Mouse (Mus musculus) Muller cell, postnatal 12 days (primary cell): ENCODE results near the gene Car1.
A peak's percentile ranks its signal among the peaks of the same experiment; 100 is the strongest.
"Not testable (repeated sequence)": the region's sequence is repeated elsewhere in the genome, so short reads cannot be mapped to it uniquely, and the experiment has no call there.

Experiments
- DNase-seq: peaks from one replicate; pipeline ENCODE4 v3.0.0-alpha.2; 2015; ENCODE audit errors: inconsistent ontology term

The Car1 gene

DNA sequence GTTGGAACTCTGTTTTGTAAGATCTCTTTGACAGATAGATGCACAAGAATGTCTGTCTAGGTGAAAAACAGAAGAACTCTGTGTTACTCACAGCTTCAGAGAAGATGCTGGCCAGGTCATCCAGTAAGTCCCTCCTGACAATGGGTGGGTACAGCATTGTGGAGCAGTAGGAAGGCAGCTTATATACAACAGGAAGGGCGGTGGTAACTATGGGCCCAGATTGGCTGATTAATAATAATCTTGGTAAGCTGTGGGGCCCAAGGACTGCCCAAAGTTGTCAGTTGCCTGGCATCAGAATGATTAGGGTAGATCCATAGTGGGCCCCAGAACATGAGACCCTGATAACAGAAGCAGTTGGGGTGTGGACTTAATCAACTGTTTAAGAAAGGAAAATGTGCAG is at the start of gene Car1:
Car1 (minus strand) TSS at position 158 of the 400 bp plus-strand sequence.
- DNase-seq = no peak

DNA sequence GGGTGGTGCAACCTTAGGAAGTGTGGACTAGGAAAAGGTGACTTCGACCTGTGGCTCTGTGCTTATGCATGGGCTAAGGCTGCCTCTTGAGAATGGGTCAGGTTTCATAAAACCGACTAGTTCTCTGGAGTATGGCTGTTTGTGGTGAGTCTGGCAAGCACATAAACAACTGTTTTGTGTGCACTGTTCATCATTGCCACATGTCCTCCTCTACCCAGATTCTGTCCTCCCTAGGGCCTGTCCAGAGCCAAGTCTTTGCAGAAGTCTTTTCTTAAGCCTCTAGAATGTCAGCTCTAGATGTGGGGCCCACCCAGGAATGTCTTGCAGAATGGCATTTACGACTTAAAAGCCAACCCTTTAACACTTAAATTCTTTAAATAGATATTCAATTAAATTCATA is 49.7 kb upstream of the Car1 start:
- no peak for DNase-seq

DNA sequence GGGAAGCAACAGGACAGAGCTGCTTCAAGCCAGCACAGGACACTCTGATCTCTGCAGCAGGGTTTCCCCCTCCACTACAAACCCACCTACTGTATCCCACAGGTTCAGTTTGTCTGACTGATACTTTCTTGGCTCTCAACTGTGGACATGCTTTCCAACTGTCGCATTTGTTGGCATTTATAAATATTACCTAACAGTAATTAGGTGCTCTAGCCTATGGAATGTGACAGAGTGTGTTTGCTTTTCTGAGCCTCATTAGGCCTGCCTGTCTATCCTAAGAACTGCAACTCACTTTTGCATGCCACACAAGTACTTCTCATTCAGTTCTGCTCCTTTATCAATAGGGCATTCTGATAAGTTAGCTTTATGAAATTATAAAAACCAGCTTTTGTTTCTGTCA is 46.3 kb upstream of the Car1 start:
- DNase-seq = peak; percentile 55

DNA sequence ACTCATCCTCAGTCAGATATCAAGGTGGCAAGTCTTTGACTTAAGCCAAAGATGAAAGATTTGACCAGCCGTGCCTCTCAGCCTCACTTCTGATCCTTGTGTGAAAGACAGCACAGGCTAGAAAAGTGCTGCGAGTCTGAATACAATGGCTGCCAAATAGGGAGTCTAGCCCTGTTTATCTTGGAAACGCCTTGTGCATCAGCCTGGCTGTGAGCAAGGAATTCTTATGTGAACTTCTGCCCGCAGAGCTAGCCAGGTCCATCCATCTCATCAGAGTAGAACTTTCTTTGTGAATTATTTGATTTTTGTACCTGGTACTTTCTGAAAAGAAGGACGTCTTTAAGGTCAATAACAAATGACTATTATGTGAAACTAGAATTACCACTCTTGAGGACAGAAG is 45.8 kb upstream of the Car1 start:
- no peak for DNase-seq

DNA sequence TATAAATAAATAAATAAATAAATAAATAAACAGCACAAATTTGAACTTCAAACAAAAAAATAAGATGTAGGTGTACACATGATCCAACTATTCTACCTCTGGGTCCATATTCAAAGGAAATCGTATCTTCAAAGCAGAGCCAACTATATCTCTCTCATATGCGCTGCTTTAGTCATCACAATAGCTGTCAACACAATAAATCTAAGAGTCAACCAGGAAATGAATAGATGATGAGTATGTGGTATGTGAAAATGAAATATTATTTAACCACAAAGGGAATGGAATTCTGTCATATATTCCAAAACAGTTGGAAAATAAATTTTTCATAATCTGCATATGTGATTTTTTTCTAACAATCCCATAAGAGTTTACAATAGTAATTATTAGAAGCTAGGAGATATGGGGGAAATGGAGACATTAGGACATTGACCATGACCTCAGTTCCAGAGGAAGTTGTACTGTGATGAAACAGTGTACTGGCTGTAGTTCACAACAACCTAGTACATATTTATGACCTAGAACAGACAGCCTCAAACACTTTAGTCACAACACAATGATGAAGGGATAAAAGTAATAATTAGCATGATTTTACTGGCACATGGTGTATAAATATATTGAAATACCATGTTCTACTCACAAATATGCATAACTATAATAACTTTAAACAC is 40.6 kb upstream of the Car1 start:
- no peak for DNase-seq

DNA sequence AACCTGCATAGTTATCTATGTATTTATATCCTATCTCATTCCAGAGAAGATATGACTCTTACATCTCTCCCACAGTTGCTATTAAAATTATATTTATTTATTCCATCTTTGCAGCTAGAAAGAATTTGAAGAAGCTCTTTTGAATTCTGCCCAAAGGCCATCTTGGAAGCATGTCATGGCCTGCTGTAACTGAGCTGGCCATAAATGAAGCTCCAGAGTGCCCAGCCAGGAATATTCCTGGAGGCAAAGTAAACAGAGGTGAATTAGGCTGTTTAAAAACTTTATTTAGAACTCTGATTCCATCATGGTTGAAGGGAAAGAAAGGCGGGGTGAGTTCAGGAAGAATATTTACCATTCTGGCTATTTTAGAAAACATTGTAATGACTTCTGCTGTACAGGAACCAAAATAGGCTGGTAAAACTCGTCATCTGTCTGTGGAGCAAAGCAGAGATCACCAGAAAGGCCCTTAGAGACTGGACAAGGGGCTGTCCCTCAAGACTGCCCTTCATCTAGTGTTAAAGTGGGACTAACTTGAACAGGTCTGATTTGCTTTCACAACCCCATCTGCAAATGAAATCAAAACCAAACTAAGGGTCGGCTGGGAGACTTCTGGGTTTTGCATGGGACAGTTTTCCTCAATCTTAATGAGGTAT is 31.4 kb upstream of the Car1 start:
- DNase-seq = no peak

DNA sequence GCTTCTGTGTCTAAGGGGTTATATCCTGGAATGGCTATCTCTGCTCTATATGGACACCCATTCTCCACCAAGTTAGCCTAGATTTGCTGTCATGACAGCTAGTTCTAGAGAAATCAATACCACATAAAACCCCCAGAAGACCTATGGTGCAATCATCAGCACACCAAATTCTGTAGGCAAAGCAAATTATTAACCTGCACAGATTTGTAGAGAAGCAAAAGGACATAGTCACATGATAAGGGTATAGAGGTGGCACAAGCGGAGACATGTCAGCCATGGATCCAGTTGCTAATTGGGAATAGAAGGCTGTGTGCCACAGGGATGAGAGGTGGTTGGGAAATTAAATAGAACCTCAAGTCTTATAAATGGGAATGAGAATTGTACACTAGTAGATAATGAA is 30.8 kb upstream of the Car1 start:
- no peak for DNase-seq

DNA sequence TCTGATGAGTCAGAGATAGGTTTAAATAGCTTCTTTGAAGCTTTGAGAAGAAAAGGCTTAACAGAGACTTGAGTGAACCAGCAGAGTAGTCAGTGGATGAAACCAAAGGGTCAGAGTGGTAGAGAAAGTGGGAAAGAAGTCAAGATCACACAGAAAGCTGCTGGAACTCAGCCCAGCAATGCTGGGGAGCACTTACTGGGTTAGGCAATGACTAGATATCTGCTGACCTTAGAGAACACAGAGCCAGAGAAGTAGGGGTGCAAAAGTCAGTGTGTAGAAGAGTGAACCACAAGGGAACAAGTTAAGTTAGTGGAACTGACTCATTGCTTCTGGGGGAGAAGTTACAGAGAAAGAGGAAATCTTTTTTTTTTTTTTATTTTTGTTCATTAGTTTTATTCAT is 24.6 kb upstream of the Car1 start:
- DNase-seq = no peak

DNA sequence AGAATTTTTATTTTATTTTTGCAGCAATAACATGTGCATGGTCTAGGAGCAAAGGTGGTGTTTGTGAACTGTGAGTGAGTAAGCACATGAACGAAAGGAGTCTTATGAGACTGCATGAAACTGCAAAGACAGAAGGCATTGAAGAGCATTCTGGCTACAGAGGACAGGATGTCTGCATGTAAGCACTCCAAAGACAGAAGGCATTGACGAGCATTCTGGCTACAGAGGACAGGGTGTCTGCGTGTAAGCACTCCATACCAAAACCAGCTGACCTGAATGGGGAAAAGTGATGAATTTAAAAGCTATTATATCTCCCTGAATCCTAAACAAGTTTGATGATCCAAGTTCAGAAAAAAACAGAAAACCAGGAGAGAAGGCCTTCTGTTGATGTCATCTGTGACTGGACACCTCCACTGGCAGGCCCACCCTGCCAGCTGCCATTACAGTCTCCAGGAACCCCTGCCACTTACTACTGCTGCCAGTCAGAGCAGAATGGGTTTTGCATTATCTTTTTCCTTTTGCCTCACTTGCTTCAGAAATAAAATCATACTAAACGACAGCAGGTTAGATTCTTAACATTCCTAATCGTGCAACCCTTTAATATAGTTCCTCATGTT is 23.2 kb upstream of the Car1 start:
- DNase-seq = peak; percentile 68

DNA sequence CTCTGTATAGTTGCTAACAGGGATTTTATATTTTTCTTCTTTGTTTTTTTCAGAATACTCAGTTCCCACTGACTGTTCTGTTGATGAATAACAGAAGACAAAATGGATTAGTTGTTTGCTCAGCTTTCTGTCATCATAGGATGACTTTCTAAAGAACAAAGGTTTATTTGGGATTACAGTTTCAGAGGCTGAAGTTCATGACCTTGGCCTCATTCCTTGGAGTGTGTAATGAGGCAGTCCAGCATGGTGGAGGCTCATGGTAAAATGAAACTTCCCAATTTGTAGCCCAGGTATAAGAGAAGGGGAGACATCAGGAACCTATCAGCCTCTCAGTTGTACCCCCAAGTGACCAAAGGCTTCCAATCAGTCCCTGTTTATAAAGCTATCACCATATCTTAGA is 20.7 kb upstream of the Car1 start:
- DNase-seq = no peak

DNA sequence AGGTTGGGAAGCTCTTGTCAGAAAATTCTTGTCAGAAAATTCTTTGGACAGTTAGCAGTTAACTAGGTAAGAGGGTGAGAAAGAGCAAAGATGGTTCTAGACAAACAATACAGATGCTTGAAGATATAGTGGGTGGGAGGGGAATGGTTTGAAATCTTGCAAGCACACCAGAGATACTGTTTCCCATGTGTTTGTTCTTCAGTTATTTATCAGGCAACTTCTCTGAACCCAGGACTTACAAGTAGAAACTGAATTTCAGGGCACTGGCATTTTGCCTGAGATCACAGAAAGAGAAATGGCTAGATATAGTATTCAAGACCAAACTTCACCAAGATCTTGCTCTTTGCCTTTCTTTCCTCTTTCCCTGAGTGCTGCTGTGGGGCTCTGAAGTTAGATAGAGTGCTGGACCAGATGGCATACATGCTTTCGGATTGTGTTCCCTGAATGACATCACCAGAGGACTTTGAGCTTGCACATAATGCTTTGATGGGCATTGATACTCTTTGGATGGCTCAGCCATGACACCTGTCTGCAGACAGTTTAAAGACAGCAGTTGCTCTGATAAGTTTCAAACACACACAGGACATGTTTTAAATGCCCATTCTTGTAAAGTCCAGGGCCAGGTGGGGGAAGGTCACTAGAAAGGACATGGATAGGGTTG is 11.8 kb upstream of the Car1 start:
- DNase-seq = no peak

DNA sequence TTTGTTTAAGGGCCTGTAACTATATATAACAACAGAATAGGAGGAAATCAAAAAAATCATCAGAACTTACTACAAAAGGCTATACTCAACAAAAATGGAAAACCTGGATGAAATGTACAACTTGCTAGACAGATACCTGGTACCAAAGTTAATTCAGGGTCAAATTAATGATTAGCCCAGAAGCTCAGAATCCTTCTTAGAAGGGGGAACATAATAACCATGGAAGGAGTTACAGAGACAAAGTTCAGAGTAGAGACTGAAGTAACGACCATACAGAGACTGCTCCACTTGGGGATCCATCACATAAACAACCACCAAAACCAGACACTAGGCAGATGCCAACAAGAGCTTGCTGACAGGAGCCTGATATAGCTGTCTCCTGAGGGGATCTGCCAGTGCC is 7.2 kb upstream of the Car1 start:
- not testable (repeated sequence) for DNase-seq

DNA sequence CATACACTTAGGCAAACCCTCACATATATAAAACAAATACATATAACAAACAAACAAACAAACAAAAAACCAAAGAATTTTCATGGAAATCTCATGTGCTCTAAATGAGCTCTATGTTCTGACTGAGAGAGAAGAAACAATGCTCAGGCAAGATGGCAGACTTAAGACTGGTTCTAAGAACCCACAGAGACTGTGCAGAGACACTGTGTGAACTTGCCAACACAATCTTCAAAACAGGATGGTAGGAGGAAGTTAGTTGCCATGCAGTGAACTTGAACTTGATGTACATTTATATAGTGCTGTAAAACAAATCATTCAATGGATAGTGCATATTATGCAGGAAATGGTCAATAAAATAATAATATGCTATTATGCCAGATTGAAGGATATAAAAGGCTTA is 1.5 kb downstream of the Car1 start:
- DNase-seq = no peak

DNA sequence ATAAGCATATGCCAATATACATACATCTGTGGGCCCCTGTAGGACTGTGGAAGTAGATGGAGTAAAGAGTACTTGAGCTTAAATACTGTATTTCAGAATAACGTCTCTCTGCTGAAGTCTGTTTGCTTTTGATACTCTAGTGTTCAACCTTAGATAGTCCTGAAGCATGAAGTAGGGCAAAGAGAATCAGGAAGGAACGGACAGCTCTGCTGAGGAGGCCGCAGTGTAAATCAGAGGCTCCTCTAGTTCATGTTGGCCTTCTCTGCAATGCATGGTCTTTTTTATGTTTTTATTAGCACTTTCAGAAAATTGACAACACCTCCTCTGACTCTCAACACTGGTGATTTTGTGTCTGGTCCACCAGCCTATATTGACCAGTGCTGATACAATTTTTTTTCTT is 2.2 kb downstream of the Car1 start:
- DNase-seq = no peak

DNA sequence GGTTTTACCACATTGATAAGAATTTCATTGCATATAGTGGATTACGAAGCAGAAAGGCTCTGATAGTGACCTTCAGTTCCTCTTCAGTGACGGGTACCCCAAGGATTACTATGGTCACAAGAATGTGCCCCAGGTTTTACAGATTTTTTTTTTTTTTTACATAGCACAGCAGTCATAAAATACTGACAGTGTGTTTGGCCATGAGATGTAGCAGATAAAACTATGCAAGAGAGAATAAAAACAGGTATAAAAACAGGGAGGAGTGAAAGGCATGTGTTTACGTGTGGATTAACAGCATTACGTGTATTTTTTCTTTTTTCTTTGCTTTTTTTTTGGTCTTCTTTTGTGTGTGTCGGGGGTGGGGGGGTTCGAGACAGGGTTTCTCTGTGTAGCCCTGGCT is 3.3 kb downstream of the Car1 start:
- DNase-seq = no peak

DNA sequence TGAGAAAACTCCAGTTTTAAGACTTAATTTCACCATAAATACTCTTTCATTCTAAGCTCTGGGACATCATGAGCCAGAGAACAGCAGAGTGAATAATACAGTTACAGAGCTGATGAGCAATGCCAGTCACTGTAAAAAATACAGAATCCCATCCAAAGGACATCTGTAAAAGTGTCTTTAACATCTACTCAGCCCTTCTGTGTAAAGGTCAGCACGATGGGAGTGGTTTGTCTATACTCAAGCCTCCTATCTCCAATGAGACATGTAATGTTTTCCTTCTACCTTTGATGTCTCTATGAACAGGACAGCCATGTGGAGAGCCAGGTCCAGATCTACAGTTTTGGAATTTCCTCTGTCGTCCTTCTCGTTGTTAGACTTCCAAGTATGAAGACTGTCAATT is 11.1 kb downstream of the Car1 start:
- DNase-seq = no peak

DNA sequence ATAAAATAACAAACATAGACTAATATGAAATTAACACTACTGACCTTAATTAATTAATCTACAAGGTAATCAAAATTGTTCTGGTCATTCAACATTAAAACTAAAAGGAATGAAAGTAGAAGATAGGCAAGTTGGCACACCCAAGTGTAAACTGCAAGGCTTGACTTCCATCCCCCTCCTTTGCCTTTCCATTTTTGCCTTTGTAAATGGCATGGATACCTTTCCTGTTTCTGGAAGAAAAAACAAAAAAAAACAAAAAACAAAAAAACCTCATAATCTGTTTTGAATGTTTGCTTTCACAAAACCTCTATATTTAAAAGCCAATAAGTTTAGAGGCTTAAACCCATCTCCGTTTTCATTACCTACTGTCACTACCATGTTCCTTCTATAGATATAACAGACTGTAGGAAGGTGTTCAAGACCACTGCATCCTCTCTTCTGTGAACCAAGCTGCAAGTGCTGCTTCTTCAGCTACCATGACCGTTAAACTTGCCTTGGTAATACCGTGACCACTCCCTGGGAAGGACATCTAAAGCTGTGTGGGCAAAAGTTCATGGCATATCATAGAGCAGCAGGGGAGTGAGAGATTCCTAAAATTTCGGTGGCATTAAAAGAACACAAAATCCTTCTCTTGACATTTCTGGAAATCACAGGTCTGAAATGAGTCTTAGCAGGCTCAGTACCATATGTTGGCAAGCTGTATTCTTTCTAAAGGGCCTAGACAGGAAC is 12.7 kb downstream of the Car1 start:
- no peak for DNase-seq

DNA sequence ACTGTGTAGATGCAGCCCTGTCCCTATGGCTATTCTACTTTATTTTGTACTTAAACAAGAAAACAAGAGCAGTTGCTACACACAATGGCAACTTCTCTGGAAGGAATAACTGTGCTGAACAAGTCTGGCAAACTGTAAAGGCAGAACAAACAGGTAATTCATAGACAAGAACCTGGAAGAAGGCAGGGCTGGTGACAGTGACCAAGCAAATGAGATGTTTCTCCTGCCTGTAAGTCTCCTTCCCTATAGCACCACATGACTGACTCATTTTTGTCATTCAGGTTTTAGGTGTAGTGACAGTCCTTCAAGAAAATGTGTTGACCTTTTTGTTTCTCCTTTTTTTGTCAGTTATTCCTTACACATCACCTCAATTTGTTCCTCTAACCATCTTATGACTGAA is 16.1 kb downstream of the Car1 start:
- no peak for DNase-seq

DNA sequence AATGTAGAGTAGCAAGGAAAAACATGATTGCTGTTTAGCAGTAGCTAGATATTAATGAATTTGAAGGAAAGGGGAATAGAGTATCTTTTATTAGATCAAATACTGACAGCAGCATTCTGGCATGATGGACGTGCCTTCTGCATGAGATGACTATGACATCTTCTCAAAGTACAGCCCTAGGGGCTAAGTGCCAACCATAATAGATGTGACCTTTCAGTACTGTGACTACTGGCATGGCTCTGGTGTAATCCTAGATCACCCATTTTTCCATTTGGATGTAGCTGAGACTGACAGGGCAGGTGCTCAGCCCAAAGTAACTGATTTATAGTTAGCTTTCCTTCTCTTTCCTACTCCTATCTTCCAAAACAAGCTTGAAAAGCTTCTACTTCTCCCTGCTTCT is 20.6 kb downstream of the Car1 start:
- DNase-seq = no peak

DNA sequence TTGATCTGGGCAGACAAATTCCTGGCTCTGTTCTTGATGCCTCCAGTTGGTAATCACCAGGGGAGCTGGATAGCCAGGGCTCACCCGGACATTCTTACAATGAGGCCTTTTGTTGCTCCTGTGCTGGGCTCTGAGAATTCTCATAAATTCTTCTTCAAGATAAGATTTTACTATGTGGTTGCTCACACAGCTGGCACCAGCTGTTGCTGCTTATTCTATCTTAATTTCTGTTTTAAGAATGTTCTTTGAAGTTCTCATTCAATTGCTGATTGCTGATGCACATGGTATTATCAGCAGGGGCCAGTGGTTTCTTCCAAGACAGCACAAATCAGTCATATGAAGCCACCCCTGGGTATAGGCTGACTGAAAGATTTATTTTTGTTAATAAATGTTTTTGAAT is 21.0 kb downstream of the Car1 start:
- DNase-seq = peak; percentile 4

DNA sequence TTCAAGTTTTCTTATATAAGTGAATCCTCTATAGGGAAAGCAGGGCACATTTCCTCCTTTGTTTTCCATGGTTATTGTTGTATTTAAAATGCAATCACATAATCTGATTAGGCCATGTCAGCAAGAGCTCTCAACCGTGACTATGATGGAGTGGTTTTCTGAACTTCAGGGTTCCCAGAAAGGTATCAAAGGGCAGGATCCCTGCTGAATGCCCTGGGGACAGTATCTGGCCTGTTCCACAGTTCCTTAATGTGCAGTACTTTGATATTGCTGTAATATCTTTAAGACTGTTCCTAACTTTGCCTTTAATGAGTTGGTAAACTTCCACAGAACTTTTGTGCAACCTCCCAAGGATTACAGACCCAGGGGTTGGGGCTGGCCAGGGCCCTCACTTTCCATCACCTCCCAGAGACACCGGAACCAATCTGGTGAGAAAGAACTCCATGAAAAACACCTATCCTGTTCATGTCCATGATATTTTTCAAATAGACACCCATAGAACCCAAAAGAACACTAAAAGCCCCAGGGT is 21.6 kb downstream of the Car1 start:
- DNase-seq = no peak

DNA sequence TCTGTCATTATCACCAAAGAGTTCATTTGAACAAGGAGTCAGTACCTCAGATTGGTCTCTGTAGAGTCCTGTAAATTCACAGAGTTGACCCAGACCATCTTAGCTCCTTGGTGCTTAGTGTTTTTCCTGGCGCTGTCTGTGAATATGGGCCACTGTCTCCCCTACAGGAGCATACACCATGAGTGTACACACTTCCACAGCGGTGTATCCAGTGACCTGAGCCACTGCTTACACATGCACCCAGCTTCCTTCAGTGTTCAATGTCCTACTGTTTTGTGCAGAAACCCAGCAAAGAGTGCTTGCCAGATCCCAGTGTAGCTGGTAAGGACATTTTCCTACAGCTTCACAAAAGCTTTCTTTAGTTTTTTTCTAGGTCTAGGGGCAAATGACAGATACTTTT is 22.8 kb downstream of the Car1 start:
- no peak for DNase-seq
